ENCODE assay signal across 9 mouse cellular contexts in the genomic region with DNA sequence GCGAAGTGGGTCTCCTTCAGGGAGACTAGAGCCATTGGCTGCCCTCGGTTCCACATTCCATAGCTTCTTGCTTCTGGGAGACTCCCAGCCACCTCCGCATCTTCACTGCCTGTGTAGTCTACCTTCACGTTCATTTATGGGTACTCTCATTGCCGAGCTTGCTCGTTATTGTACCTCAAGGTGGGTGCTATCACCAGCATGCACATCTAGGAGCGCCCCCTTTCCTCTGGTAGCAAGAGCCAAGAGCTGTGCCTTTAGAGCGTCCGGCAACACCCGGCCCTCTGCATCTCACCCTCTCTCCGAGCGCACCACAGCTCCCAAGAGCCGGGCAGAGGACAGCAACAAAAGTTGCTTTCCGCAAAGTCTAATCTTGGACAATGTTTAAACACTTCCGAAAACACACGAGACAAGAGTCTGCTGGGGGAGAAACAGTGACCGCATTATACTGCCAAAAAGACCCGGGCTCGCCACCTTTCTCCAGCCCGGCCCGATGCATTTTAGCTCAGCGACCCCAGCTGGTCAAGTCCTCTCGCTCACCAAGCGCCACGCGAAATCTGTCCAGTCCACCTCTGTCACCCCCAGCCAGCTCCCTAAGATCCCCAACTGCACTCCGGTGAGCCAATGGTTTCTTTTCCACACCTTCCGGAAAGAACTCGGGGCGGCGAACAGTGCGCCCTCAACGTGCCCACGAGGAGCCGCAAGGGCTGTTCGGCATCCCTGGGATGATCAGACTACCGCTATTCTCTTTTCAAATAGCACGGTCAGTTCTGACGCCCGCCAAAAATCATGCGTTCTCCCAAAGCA. TPM values are rescaled to one million over a fixed set of nuclear protein-coding genes. Genes with fewer than 3 reads are reported as not detected.
A peak's percentile ranks its signal among the peaks of the same experiment; 100 is the strongest.
DNase-seq lines count a peak whose midpoint lies in the region; ATAC-seq and TF ChIP-seq lines count a peak whose summit lies in the region.
"Had no signal": no experiment of that assay in that cellular context is flagged by ENCODE, and none has a peak within 500 bp of the region (broad histone marks: within the 10 kb centered on the region; RNA-seq: fewer than 3 reads in every experiment).

No protein-coding gene starts in this region.

- TF ChIP-seq CTCF in left cerebral cortex, adult 2 months (IDR thresholded peaks at IDR 0.05) = peak; percentile 15

- no peaks in the 10 kb centered on the region for H3K9me3 ChIP-seq in kidney, embryonic 14.5 days (ENCODE audit: control insufficient read depth, low read length)
- no peaks in the 10 kb centered on the region for H3K9me3 ChIP-seq in embryonic facial prominence, embryonic 13.5 days

- H3K27me3 ChIP-seq in kidney, embryonic 14.5 days (ENCODE audit: control insufficient read depth, insufficient read depth, low read length) = 0 out of 2 replicates have a peak, but pooled peaks cover 4% of the 10 kb centered on the region
- peaks cover 26% of the 10 kb centered on the region for H3K27me3 ChIP-seq in embryonic facial prominence, embryonic 13.5 days

- peak; percentile 63 for ATAC-seq in kidney, embryonic 14.5 days (ENCODE audit: low FRiP score, low TSS enrichment)
- ATAC-seq in embryonic facial prominence, embryonic 13.5 days (ENCODE audit: insufficient number of reproducible peaks, insufficient read depth, low FRiP score, low TSS enrichment, low read depth) = no peak

- DNase-seq in kidney, adult 18-20 months = no peak
- peak; percentile 55 for DNase-seq in heart, postnatal 4 days
- DNase-seq in left cerebral cortex, adult 2 months (ENCODE audit: extremely low spot score in 1 of 2, low spot score in 2 of 2) = peak; percentile 55 to 58
- DNase-seq in lung, postnatal 14 days = peak; percentile 26
- DNase-seq in right cerebral cortex, adult 2 months (ENCODE audit: low spot score in 2 of 2) = peak; percentile 59 to 73
- DNase-seq in thymus, postnatal 36 days = no peak

- H3K4me1 ChIP-seq in kidney, embryonic 14.5 days (ENCODE audit: control insufficient read depth, insufficient read depth, low read length) = 0 out of 2 replicates have a peak, but pooled peaks cover 5% of the 10 kb centered on the region
- peaks cover 13% of the 10 kb centered on the region; the same call in 1 of the 2 replicates for H3K4me1 ChIP-seq in embryonic facial prominence, embryonic 13.5 days

- peak overlapping the region; percentile 62 for H3K4me3 ChIP-seq in kidney, embryonic 14.5 days (ENCODE audit: low read length)
- peak overlapping the region; percentile 62 for H3K4me3 ChIP-seq in embryonic facial prominence, embryonic 13.5 days
- peak overlapping the region; percentile 70 for H3K4me3 ChIP-seq in left cerebral cortex, adult 2 months

- H3K36me3 ChIP-seq in kidney, embryonic 14.5 days (ENCODE audit: control insufficient read depth, insufficient read depth, low read length) = no peaks in the 10 kb centered on the region
- no peaks in the 10 kb centered on the region for H3K36me3 ChIP-seq in embryonic facial prominence, embryonic 13.5 days
- H3K36me3 ChIP-seq: G1E had no signal

- peak overlapping the region; percentile 69 for H3K9ac ChIP-seq in kidney, embryonic 14.5 days (ENCODE audit: low read depth, low read length)
- peak overlapping the region; percentile 74 for H3K9ac ChIP-seq in embryonic facial prominence, embryonic 13.5 days

- peak overlapping the region; percentile 95 for H3K4me2 ChIP-seq in kidney, embryonic 14.5 days (replicated peaks; ENCODE audit: low read depth, low read length)
- peak overlapping the region; percentile 96 for H3K4me2 ChIP-seq in embryonic facial prominence, embryonic 13.5 days

- under 1% methylated on average over 41 of the region's 41 CpGs for WGBS in kidney, embryonic 14.5 days
- under 1% methylated on average over 41 of the region's 41 CpGs for WGBS in embryonic facial prominence, embryonic 13.5 days

- intact Hi-C loops in left cerebral cortex, adult 2 months (cut with DNase I) = loop anchor here (1.0 to 10.0 kb wide), 5 partner anchors 296 to 892 kb away; no protein-coding TSS in a partner anchor

- peak overlapping the region; percentile 47; the same call in 1 of the 2 replicates for H3K27ac ChIP-seq in kidney, embryonic 14.5 days (ENCODE audit: low read depth, low read length)
- H3K27ac ChIP-seq in embryonic facial prominence, embryonic 13.5 days = peak overlapping the region; percentile 52
- H3K27ac ChIP-seq in left cerebral cortex, adult 2 months = peak overlapping the region; percentile 96

RNA-seq across cellular contexts. Expression of gene Fat3, which starts 0.5 kb away (rescaled TPM):
- polyA plus RNA-seq in kidney, embryonic 14.5 days (2014; fragmentation: Nextera tagmentation; extraction: Ambion mirVana) = 4.7 and 6.6 TPM in 2 replicates
- polyA plus RNA-seq in embryonic facial prominence, embryonic 13.5 days (2015; fragmentation: Nextera tagmentation; extraction: Ambion mirVana) = 3.4 and 3.5 TPM in 2 replicates
- total RNA-seq in heart, postnatal 4 days (2021) = 1 to 10 TPM; 3.0 to 3.7 TPM
- 10 to 100 TPM; 76.4 to 77.4 TPM for total RNA-seq in left cerebral cortex, adult 2 months (2021)
- polyA plus RNA-seq: G1E had no signal

Comparison
In these comparisons a context has a peak if more than half of its experiments do, and no peak if none do; other contexts are left out.
1. DNase-seq: peak in heart, postnatal 4 days (single experiment), left cerebral cortex, adult 2 months (2 of 2), lung, postnatal 14 days (single experiment) and right cerebral cortex, adult 2 months (2 of 2); none in kidney, adult 18-20 months (single experiment) and thymus, postnatal 36 days (0 of 2).
2. RNA of gene Fat3, which starts 0.5 kb away (total RNA-seq): 76.4 to 77.4 TPM in left cerebral cortex, adult 2 months; 3.0 to 3.7 TPM in heart, postnatal 4 days; every median in the first group is over 10 times any median in the second.
3. Peak in every context shown above with its lines, with median percentiles within 50 percentile points of each other: H3K27ac ChIP-seq and H3K4me3 ChIP-seq.